Comparison of ENCODE assay signal across 8 mouse cellular contexts in the genomic region with DNA sequence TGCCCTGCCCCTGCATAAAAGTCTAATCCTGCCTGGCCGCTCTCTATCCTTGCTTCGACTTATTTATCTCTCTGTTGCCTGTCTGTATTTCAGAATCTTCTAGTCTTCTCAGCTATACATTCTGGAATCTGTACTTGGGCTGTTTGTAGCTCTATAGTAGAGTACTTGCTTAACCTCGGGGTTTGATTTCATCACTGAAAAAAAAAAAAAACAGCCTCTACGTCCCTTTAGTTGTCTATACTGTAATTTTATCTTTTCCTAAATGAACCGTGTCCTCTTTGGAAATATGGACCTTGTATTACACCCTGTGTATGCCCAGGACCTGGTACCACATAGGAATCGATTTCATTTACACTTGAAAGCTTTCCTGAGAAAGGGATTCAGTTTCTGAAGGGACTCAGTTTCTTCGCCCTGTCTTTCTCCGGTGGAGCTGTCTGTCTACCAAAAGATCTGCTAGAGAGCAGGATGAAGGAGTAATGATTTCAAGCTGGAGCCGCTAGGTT. TPM values are rescaled to one million over a fixed set of nuclear protein-coding genes. Genes with fewer than 3 reads are reported as not detected.
DNase-seq lines count a peak whose midpoint lies in the region; ATAC-seq and TF ChIP-seq lines count a peak whose summit lies in the region.

No protein-coding gene starts in this region.

- WGBS in heart, embryonic 13.5 days = 30% methylated on average over 9 of the region's 9 CpGs
- 20% methylated on average over 9 of the region's 9 CpGs for WGBS in bone marrow, adult 2 months
- WGBS in hindbrain, embryonic 13.5 days = 41% methylated on average over 9 of the region's 9 CpGs
- WGBS in midbrain, embryonic 11.5 days = 39% methylated on average over 9 of the region's 9 CpGs

- peak overlapping the region; percentile 61 for H3K4me3 ChIP-seq in heart, embryonic 13.5 days
- H3K4me3 ChIP-seq in bone marrow, adult 2 months (replicated peaks; ENCODE audit: control insufficient read depth, low read depth, low read length) = peak overlapping the region; percentile 98
- H3K4me3 ChIP-seq in hindbrain, embryonic 13.5 days = peak overlapping the region; percentile 49
- peak overlapping the region; percentile 44 for H3K4me3 ChIP-seq in midbrain, embryonic 11.5 days (ENCODE audit: low read depth, low read length)

- no peak for TF ChIP-seq CTCF in bone marrow, adult 2 months (IDR thresholded peaks at IDR 0.05; ENCODE audit: control insufficient read depth, insufficient read depth, low read length)

- intact Hi-C loops in left cerebral cortex, postnatal 4 days (cut with DNase I) = no loop called here

- H3K9ac ChIP-seq in heart, embryonic 13.5 days = peak overlapping the region; percentile 74
- no peak overlapping the region for H3K9ac ChIP-seq in hindbrain, embryonic 13.5 days
- H3K9ac ChIP-seq in midbrain, embryonic 11.5 days (ENCODE audit: low read length) = no peak overlapping the region

- peaks cover 2% of the 10 kb centered on the region; the same call in 1 of the 2 replicates for H3K4me1 ChIP-seq in heart, embryonic 13.5 days
- H3K4me1 ChIP-seq in bone marrow, adult 2 months (ENCODE audit: control insufficient read depth, insufficient read depth, low read length) = no peaks in the 10 kb centered on the region; the same call in 1 of the 2 replicates
- H3K4me1 ChIP-seq in hindbrain, embryonic 13.5 days (replicated peaks) = 0 out of 2 replicates have a peak, but pooled peaks cover 3% of the 10 kb centered on the region
- no peaks in the 10 kb centered on the region for H3K4me1 ChIP-seq in midbrain, embryonic 11.5 days (ENCODE audit: control insufficient read depth, insufficient read depth, low read length)

- peak overlapping the region; percentile 54; the same call in 1 of the 2 replicates for H3K27ac ChIP-seq in heart, embryonic 13.5 days (replicated peaks)
- H3K27ac ChIP-seq in bone marrow, adult 2 months (ENCODE audit: control insufficient read depth, insufficient read depth, low read depth, low read length, poor library complexity) = no peak overlapping the region
- no peak overlapping the region for H3K27ac ChIP-seq in hindbrain, embryonic 13.5 days
- H3K27ac ChIP-seq in midbrain, embryonic 11.5 days (ENCODE audit: low read depth, low read length) = no peak overlapping the region

- peaks cover 59% of the 10 kb centered on the region for H3K27me3 ChIP-seq in heart, embryonic 13.5 days (replicated peaks)
- peaks cover 87% of the 10 kb centered on the region for H3K27me3 ChIP-seq in hindbrain, embryonic 13.5 days
- H3K27me3 ChIP-seq in midbrain, embryonic 11.5 days (ENCODE audit: control insufficient read depth, insufficient read depth, low read length) = peaks cover 33% of the 10 kb centered on the region

- peak overlapping the region; percentile 72 for H3K4me2 ChIP-seq in heart, embryonic 13.5 days
- H3K4me2 ChIP-seq in hindbrain, embryonic 13.5 days = peak overlapping the region; percentile 66
- peak overlapping the region; percentile 52 for H3K4me2 ChIP-seq in midbrain, embryonic 11.5 days

- ATAC-seq in heart, embryonic 13.5 days (ENCODE audit: extremely low read depth, insufficient number of reproducible peaks, low FRiP score, low TSS enrichment) = no peak
- peak; percentile 22 for ATAC-seq in hindbrain, embryonic 13.5 days (ENCODE audit: low FRiP score)
- no peak for ATAC-seq in midbrain, embryonic 11.5 days (ENCODE audit: low FRiP score)

- no peak for TF ChIP-seq POLR2A in bone marrow, adult 2 months (IDR thresholded peaks at IDR 0.05; ENCODE audit: borderline replicate concordance, control insufficient read depth, low read depth, low read length)

- peaks cover 21% of the 10 kb centered on the region for H3K36me3 ChIP-seq in heart, embryonic 13.5 days
- peaks cover 6% of the 10 kb centered on the region; the same call in 1 of the 2 replicates for H3K36me3 ChIP-seq in hindbrain, embryonic 13.5 days
- no peaks in the 10 kb centered on the region for H3K36me3 ChIP-seq in midbrain, embryonic 11.5 days (ENCODE audit: control insufficient read depth, insufficient read depth, low read length)

- no peaks in the 10 kb centered on the region for H3K9me3 ChIP-seq in heart, embryonic 13.5 days
- H3K9me3 ChIP-seq in hindbrain, embryonic 13.5 days = no peaks in the 10 kb centered on the region
- no peaks in the 10 kb centered on the region for H3K9me3 ChIP-seq in midbrain, embryonic 11.5 days (ENCODE audit: control insufficient read depth, low read length)

- DNase-seq in heart, adult 9 months (ENCODE audit: low spot score in 2 of 2) = no peak
- DNase-seq in midbrain, embryonic 11.5 days (ENCODE audit: low spot score, missing footprints) = no peak
- no peak for DNase-seq in frontal cortex, postnatal 36 days (ENCODE audit: low spot score in 2 of 2)
- DNase-seq in MN1 (ENCODE audit: low spot score) = no peak
- DNase-seq in left cerebral cortex, postnatal 4 days = no peak

RNA-seq across cellular contexts. Expression of a gene that starts 0.4 kb away (rescaled TPM):
- polyA plus RNA-seq in heart, embryonic 13.5 days (2015; fragmentation: Nextera tagmentation; extraction: Ambion mirVana) = 165 and 195 TPM in 2 replicates
- 15.7 and 36.2 TPM in 2 replicates for polyA plus RNA-seq in bone marrow, adult 2 months (2011; ENCODE audit: insufficient read depth, insufficient read length, low replicate concordance, missing spikeins)
- 126 and 128 TPM in 2 replicates for polyA plus RNA-seq in hindbrain, embryonic 13.5 days (2015; fragmentation: Nextera tagmentation; extraction: Ambion mirVana)
- polyA plus RNA-seq in midbrain, embryonic 11.5 days (2014; fragmentation: Nextera tagmentation; extraction: Ambion mirVana) = 159 and 161 TPM in 2 replicates
- total RNA-seq in left cerebral cortex, postnatal 4 days (2021) = 10 to 100 TPM; 49.0 to 58.2 TPM

RNA-seq across cellular contexts. Expression of a gene that starts 14.9 kb away (rescaled TPM):
- 2.0 and 2.3 TPM in 2 replicates for polyA plus RNA-seq in heart, embryonic 13.5 days (2015; fragmentation: Nextera tagmentation; extraction: Ambion mirVana)
- polyA plus RNA-seq in bone marrow, adult 2 months (2011; ENCODE audit: insufficient read depth, insufficient read length, low replicate concordance, missing spikeins) = 1.1 and 1.7 TPM in 2 replicates
- 2.6 and 2.9 TPM in 2 replicates for polyA plus RNA-seq in hindbrain, embryonic 13.5 days (2015; fragmentation: Nextera tagmentation; extraction: Ambion mirVana)
- polyA plus RNA-seq in midbrain, embryonic 11.5 days (2014; fragmentation: Nextera tagmentation; extraction: Ambion mirVana) = 6.3 and 6.6 TPM in 2 replicates
- total RNA-seq in left cerebral cortex, postnatal 4 days (2021) = under 1 TPM; 0.24 to 0.76 TPM

RNA-seq across cellular contexts. Expression of a gene that starts 15.0 kb away (rescaled TPM):
- polyA plus RNA-seq in heart, embryonic 13.5 days (2015; fragmentation: Nextera tagmentation; extraction: Ambion mirVana) = 65.6 and 69.5 TPM in 2 replicates
- 84.5 and 111 TPM in 2 replicates for polyA plus RNA-seq in bone marrow, adult 2 months (2011; ENCODE audit: insufficient read depth, insufficient read length, low replicate concordance, missing spikeins)
- polyA plus RNA-seq in hindbrain, embryonic 13.5 days (2015; fragmentation: Nextera tagmentation; extraction: Ambion mirVana) = 84.4 and 88.4 TPM in 2 replicates
- polyA plus RNA-seq in midbrain, embryonic 11.5 days (2014; fragmentation: Nextera tagmentation; extraction: Ambion mirVana) = 131 and 141 TPM in 2 replicates
- total RNA-seq in left cerebral cortex, postnatal 4 days (2021) = 10 to 100 TPM; 57.7 to 69.7 TPM

Comparison
In these comparisons a context has a peak if more than half of its experiments do, and no peak if none do; other contexts are left out.
1. H3K4me3 ChIP-seq: peak in every context shown above with its lines; median percentile 98 in bone marrow, adult 2 months; 61 in heart, embryonic 13.5 days; 49 in hindbrain, embryonic 13.5 days; 44 in midbrain, embryonic 11.5 days.